Mouse (Mus musculus) adrenal gland, adult (tissue): ENCODE results near the gene Ahnak.

Experiments used
- DNase-seq, 2 experiments: peaks; one replicate each; pipeline ENCODE4 v3.0.0; 2022 to 2023; ENCODE audit warnings: low spot score in 1 of 2; ENCODE audit not compliant: inconsistent age in 2 of 2

Gene Ahnak

GRCm38 (mm10) chr19:9087821-9088220 lies 98.7 kb downstream of the Ahnak start, which contains the start of gene Scgb1a1:
TSS of gene Scgb1a1 (minus strand) at chr19:9087958.
- no peak for DNase-seq

- DNase-seq, result no peak
Observed at GRCm38 (mm10) chr19:9090191-9090590, 101.1 kb downstream of the Ahnak start.

- peak in 1 of 2 experiments; percentile 60 for DNase-seq
Observed at GRCm38 (mm10) chr19:9090709-9091108, 101.6 kb downstream of the Ahnak start.

GRCm38 (mm10) chr19:9095111-9095510 lies 106.0 kb downstream of the Ahnak start:
- DNase-seq, result no peak

GRCm38 (mm10) chr19:9097441-9097840 lies 108.4 kb downstream of the Ahnak start:
- DNase-seq, result peak in 1 of 2 experiments; percentile 27

- DNase-seq, result peak in 1 of 2 experiments; percentile 65
Observed at GRCm38 (mm10) chr19:9099751-9100150, 110.7 kb downstream of the Ahnak start.

GRCm38 (mm10) chr19:9100297-9101061 lies 111.4 kb downstream of the Ahnak start:
- DNase-seq, result peak; percentile 67 to 86

- no peak for DNase-seq
Observed at GRCm38 (mm10) chr19:9101062-9101457, 112.0 kb downstream of the Ahnak start.

- no peak for DNase-seq
Observed at GRCm38 (mm10) chr19:9103986-9104385, 114.9 kb downstream of the Ahnak start.

- no peak for DNase-seq
Observed at GRCm38 (mm10) chr19:9105101-9105685, 116.1 kb downstream of the Ahnak start.

GRCm38 (mm10) chr19:9106096-9106495 lies 117.0 kb downstream of the Ahnak start:
- DNase-seq, result peak in 1 of 2 experiments; percentile 63

GRCm38 (mm10) chr19:9106751-9107378 lies 117.8 kb downstream of the Ahnak start:
- DNase-seq, result peak; percentile 61 to 69

- DNase-seq, result peak in 1 of 2 experiments; percentile 48
Observed at GRCm38 (mm10) chr19:9107379-9107755, 118.3 kb downstream of the Ahnak start.

- DNase-seq, result peak in 1 of 2 experiments; percentile 21
Observed at GRCm38 (mm10) chr19:9108536-9108935, 119.5 kb downstream of the Ahnak start.

GRCm38 (mm10) chr19:9110182-9110869 lies 121.2 kb downstream of the Ahnak start:
- peak; percentile 3 to 84 for DNase-seq

GRCm38 (mm10) chr19:9112043-9112442 lies 123.0 kb downstream of the Ahnak start:
- peak; percentile 73 to 78 for DNase-seq

- DNase-seq, result no peak
Observed at GRCm38 (mm10) chr19:9116268-9116667, 127.2 kb downstream of the Ahnak start.

GRCm38 (mm10) chr19:9117275-9117674 lies 128.2 kb downstream of the Ahnak start:
- DNase-seq, result no peak

GRCm38 (mm10) chr19:9119655-9120425 lies 130.8 kb downstream of the Ahnak start:
- peak in 1 of 2 experiments; percentile 71 for DNase-seq

- DNase-seq, result peak in 1 of 2 experiments; percentile 30
Observed at GRCm38 (mm10) chr19:9122390-9122789, 133.3 kb downstream of the Ahnak start.
